Mouse (Mus musculus): ENCODE results near the gene B4galt5.

Gene B4galt5

DNA sequence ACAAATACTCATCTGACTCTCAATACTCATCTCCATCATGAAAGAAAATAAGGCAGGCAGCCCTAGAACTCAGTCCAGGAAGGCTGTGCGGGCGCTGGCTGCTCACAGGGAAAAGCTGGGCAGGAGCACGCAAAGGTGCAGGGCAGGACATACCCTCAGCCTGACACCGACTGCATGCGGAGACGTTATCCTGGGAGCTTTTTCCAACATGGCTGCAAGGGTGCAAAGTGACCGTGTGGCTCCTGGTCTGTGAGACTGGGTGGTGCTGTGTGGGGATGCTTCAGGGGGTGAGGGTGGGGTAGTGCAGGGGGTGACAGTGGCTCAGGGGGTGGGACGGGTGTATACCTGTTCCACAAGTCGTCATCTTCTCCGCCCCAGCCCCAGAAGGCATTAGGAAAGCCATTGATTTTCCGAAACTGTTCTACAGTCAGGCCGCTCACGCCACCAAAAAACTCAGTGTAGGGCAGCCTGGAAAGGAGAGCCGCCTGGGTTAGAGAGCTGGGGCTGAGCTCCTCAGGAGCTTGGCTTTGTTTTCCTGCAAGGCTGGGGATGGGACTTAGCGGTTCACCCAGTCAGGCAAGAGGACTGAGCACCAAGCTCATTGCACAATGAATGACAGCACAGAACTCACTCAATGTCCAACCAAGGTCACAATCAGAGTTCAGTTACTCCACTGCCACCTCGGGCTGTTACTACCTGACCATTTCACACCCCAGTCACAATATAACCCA lies 44.2 kb downstream of the B4galt5 start:
- DNase-seq (ENCODE audit: low spot score in 2 of 2), result no peak

- DNase-seq (ENCODE audit: low spot score in 2 of 2), result no peak
Measured at GRCm38 (mm10) chr2:167303806-167304205, 45.2 kb downstream of the B4galt5 start.

DNA sequence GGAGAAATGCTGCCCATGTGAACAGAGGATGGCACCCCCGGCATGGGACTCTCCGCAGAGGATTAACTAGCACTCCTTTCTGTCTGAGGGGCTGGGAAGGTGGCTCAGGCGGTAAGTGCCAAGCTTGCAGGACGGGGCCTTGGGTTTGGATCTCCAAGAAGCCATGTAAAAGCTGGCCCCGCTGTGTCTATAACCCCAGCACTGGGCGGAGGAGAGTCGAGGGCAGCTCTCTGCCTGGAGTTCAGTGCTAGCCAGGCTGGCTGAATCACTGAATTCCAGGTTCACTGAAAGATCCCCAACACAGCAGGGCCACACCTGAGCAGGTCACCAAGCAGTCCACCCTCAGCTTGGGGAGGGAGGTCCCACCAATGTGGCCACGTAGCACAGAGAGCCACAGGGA lies 45.8 kb downstream of the B4galt5 start:
- peak in 1 of 2 experiments; percentile 1 for DNase-seq (ENCODE audit: low spot score in 2 of 2)

DNA sequence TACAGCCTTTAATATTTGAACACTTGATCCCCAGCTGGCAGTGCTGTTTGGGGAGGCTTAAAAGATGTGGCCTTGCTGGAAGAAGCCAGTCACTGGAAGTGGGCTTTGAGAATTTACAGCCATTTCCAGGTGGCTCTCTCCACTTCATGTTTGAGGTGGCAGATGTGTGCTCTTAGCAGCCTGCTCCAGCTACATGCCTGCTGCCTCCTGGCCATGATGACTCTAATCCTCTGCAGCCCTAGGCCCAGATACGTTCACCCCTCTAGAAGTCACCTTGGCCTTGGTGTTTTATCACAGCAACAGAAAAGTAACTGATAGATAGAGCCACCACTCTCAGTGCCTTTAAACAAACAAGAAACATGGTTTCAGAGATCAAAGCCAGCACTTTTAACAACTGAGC lies 46.3 kb downstream of the B4galt5 start:
- DNase-seq (ENCODE audit: low spot score in 2 of 2), result no peak

DNA sequence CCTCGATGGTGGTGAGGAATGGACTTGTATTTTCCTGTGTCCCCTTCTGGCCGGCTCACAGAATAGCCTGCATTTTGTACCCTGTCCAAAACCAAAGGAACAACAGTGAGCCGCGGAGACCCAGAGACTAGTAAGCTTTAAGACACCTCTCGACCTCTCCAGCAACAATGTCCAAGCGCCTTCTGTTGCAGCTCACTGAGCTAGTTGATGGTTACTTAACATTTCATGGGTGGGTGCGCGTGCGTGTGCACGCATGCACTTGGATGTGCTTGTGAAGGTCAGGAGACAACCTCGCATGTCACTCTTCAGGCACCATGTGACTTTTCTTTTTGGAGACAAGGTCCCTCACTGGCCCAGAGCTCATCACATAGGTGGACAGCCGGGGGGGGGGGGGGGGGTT lies 47.0 kb downstream of the B4galt5 start:
- no peak for DNase-seq (ENCODE audit: low spot score in 2 of 2)

DNA sequence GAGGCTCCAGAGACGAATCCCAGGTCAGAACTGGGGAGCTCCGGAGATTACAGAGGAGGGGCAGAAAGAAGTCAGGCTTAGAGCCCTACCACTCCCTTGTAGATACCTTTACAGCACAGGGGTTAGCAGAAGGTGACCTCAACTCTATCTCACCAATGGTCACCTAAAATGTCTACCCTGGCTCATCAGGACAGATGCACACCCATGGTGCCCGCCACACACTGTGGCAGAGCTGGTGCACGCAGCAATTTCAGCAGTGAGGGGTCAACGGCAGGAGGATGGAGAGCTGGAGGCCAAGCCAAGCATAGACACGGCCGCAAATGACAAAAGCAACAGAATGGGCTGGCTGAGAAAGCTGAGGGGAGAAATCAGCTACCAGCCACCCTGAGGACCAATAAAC lies 47.4 kb downstream of the B4galt5 start:
- DNase-seq (ENCODE audit: low spot score in 2 of 2), result no peak

DNA sequence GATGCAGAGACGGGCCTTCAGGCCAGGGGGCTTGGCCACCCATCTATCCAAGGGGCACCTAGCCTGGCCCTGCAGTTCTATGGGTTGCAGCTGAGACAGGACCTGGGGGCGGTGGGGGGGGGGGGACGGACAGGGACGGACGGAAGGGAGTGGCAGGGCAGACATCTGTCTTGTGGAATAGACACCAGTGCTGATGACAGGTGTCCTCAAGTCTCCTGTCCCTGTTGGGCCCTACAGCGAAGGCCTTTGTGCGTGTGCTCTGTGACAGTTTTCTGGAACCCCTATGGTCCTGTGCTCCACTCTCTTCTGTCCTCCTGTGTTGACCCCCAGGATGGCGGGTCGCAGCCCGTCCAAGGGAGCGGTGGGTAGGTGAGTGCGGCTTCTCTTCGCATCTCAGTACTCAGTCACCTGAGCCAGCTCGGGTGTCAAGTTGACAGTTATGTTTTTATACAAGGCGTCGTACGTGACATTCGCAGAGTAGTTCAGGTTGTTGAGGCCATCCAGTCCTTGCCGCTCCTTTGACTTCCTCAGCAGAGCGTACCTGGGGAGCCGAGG lies 48.0 kb downstream of the B4galt5 start:
- peak in 1 of 2 experiments; percentile 1 for DNase-seq (ENCODE audit: low spot score in 2 of 2)

DNA sequence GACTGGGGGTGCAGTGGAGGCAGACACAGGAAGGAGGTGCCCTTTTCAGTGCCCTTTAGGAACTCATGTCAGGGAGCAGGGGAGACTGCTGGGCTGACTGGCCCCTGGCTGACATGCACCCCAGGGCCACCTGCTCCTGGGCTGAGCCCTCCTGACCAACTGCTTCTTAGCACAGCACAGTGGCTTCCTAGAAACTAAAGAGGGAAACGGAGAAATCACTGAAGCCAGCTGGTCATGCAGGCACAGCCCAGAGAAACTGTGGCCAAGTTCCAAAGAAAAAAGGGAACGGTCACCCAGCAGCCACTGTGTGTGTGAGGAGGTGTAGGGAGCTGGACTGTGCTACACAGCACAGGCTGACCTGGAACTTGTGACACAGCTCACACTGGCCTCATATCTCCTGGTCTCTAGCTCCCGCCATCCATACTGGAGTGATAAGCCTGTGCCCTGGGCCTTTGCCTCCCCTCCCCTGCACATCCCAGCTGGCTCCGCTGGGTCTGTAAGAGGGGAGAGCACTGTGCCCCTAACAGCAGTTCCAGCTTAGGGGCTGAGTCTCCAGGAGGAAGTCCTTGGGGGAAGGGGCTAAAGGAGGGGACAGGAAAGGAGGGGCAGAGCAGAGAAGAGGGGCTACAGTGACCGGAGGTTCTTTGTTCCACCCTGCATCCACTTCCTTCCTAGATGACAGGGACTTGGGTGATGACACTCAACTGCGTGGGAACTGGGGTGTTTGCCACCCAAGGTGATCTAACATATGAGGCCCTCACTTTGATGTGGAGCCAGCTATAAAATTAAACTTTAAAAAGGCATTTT lies 48.9 kb downstream of the B4galt5 start:
- DNase-seq (ENCODE audit: low spot score in 2 of 2), result peak in 1 of 2 experiments; percentile 41

- DNase-seq (ENCODE audit: low spot score in 2 of 2), result peak; percentile 66 to 74
Measured at GRCm38 (mm10) chr2:167298729-167299705, 50.0 kb downstream of the B4galt5 start.

GRCm38 (mm10) chr2:167297985-167298384 lies 51.0 kb downstream of the B4galt5 start:
- peak in 1 of 2 experiments; percentile 2 for DNase-seq (ENCODE audit: low spot score in 2 of 2)

GRCm38 (mm10) chr2:167294926-167295325 lies 54.1 kb downstream of the B4galt5 start:
- peak in 1 of 2 experiments; percentile 8 for DNase-seq (ENCODE audit: low spot score in 2 of 2)

DNA sequence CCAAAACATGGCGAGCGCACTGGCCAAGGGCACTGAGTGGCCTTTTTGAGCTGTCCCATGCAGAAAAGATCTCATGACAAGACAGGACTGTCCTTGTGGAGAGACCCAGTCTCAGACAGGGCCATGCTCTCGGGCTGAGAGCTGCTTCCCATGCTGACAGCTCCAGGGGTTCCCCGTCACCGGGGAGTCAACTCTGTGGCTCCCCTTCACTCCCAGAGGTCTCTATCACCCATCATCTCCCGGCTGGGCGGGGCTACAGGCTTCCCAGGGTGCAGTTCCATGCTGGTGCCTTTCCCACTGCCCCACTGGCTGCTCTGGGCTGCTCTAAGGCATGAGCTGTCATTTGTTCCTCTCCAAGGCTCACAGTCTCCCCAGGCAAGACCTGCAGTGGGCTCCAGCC lies 54.8 kb downstream of the B4galt5 start:
- peak in 1 of 2 experiments; percentile 1 for DNase-seq (ENCODE audit: low spot score in 2 of 2)

- DNase-seq (ENCODE audit: low spot score in 2 of 2), result peak in 1 of 2 experiments; percentile 1
Measured at GRCm38 (mm10) chr2:167293289-167294085, 55.5 kb downstream of the B4galt5 start.

DNA sequence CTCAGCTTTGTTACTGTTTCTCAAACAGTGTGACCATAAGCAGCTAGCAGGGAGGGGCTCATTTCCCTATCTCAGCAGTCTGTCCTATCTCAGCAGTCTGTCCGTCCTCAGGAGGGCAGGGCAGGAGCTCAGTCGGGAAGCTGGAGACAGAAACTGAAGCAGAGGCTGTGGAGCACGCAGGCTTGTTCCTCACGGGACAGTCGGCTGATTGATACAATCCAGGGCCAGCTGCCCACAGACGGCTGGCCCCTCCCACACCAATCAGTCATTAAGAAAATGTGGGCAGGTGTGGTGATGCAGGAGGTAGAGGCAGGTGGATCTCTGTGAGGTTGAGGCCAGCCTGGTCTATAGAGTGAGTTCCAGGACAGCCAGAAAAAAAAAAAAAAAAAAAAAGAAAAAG lies 56.1 kb downstream of the B4galt5 start:
- peak in 1 of 2 experiments; percentile 1 for DNase-seq (ENCODE audit: low spot score in 2 of 2)

DNA sequence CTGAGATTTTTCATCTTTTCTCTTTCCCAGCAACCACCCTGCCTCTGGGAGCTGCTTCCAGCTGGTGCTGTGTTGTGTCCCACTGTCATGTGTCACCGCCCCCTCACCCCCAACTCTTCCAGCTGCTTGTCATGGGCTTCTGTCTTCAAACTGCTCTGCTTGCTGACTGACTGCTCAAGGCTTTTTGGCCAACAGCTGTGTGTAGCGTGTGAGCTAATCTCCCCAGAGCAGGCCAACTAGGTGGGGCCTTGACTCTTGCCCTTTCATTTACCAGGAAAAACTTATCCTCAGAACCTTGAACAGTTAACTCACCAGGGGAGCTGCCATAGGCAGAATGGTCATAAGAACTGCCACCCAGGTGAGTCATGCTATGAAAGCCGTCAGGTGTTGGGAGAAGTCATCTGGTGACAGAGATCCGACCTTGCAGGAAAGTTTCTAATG lies 56.8 kb downstream of the B4galt5 start:
- peak in 1 of 2 experiments; percentile 1 for DNase-seq (ENCODE audit: low spot score in 2 of 2)

- DNase-seq (ENCODE audit: low spot score in 2 of 2), result peak in 1 of 2 experiments; percentile 2
Measured at GRCm38 (mm10) chr2:167291656-167292055, 57.3 kb downstream of the B4galt5 start.

- DNase-seq (ENCODE audit: low spot score in 2 of 2), result peak in 1 of 2 experiments; percentile 2
Measured at GRCm38 (mm10) chr2:167281461-167281860, 67.5 kb downstream of the B4galt5 start.

DNA sequence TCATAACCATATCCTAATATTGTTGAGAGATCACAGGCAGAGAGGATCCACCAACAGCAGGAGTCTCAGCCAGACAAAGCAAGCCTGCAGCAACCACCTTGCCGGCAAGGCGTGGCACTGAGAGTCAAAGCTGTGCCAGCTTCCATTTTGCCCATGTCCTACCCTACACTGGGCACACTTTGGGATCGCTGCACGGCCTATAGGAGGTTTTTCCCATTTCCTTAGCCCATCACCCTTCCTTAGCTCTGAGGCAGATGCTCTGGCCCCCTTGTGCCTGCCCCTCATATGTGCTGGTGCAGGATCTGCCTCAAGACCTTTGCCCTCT lies 68.0 kb downstream of the B4galt5 start:
- no peak for DNase-seq (ENCODE audit: low spot score in 2 of 2)

DNA sequence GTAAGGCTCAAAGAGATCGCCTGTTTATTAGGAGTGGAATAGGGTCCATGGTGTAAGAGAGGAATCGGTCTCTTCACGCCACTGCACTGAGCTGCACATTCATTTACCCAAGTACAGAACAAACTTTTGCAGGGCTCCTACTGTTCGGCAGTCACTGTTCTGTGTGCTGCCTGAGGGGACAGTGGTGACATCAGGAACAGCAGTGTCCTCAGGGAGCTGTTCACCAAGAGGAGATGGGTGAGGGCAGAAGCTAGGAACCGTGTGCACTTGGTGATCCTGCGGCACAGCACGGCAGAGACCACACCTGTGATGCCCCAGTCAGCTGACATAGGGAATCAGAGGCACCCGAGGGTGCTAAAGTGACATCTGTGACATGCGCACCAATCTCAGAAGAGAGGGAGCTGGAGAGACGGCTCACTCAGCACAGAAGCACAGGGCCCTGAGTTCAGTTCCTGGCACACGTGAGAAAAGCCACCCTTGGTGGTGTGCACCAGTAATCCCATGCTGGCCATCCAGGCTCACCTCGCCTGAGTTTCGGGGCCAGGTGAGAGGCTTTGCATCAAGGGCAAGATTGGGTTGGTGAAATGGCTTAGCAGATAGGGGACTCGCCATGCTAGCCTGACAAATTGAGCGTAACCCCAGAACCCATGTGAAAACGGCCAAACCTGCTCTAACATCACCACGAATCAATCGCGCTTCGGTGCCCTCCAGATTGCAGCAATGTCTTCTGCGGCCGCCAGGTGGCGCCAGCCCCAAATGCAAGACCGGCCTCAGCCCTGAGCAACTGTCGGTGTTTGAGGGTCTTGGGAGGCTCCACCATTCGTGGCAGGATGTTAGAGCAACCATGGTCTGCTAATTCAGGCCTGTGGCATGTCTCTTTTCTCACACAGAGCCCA lies 68.6 kb downstream of the B4galt5 start:
- DNase-seq (ENCODE audit: low spot score in 2 of 2), result peak; percentile 86 to 89

Measured in right cerebral cortex, adult 2 months (tissue).